Mouse (Mus musculus): ENCODE data around the gene Trim42. TPM values are rescaled to one million over a fixed set of nuclear protein-coding genes. Genes with fewer than 3 reads are reported as not detected.

The Trim42 gene
- total RNA-seq (2017) = not detected in 3 replicates

- ATAC-seq (replicated peaks; ENCODE audit: insufficient number of reproducible peaks, low FRiP score, low TSS enrichment, poor library complexity, severe bottlenecking) = no peak
Measured at GRCm38 (mm10) chr9:97369591-97369990, at the start of gene Trim42. Trim42 (minus strand) TSS chr9:97369958.

DNA sequence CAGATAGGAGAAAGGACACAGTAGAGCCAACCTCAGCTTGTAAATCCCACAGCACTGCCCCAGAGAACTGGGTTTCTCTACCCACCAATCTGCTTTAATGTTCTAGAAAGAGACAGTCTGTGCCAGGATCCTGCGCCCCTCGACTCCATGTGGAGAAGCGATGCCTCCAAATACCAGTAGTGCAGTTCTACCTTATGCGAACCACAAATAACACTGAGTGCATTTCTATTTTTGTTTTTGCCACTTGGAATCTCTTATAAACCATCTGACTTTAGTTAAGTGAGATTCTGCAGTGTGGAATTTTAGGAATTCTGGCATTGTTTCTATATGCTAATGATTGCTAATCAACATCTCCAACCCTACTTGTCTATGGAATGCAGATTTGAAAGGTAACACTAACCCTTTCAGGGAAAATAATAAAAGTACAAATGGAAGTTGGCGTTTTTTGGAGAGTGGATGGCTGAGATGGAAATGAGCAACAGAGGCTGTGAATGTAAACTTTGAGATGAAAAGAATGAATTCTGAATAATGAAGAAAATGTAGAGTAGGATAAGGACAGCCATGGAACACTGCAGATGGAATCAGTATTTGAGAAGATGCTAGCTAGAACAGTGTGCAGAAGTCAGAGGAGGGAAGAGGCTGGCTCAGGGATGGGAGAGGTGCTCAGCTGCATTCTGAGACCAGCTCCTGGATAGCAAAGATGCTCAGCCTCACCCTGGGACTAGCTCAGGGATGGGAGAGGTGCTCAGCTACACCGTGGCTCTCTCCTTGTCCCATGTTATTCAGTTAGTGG lies 45.3 kb upstream of the Trim42 start:
- ATAC-seq (replicated peaks; ENCODE audit: insufficient number of reproducible peaks, low FRiP score, low TSS enrichment, poor library complexity, severe bottlenecking) = no peak

DNA sequence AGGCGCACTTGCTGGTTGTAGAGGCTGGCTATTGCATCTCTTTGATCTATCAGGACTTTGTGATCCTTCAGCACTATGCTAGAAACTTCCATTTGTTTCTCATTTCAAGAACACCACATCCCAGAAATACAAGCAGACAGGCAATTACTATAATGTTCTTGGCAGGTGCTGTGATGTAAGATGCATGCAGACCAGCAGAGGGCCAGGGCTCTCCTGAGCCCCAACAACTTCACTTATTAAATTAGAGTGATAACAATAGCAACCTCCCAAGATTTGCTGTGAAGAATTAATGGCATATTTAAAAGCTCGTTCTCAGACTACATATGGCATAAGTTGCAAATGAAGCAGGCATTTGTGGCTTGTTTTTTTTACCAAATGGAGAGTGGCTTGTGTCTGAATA lies 38.4 kb upstream of the Trim42 start:
- ATAC-seq (replicated peaks; ENCODE audit: insufficient number of reproducible peaks, low FRiP score, low TSS enrichment, poor library complexity, severe bottlenecking) = no peak

- no peak for ATAC-seq (replicated peaks; ENCODE audit: insufficient number of reproducible peaks, low FRiP score, low TSS enrichment, poor library complexity, severe bottlenecking)
Measured at GRCm38 (mm10) chr9:97356441-97356840, 13.3 kb downstream of the Trim42 start.

- no peak for ATAC-seq (replicated peaks; ENCODE audit: insufficient number of reproducible peaks, low FRiP score, low TSS enrichment, poor library complexity, severe bottlenecking)
Measured at GRCm38 (mm10) chr9:97344767-97345297, 24.9 kb downstream of the Trim42 start.

DNA sequence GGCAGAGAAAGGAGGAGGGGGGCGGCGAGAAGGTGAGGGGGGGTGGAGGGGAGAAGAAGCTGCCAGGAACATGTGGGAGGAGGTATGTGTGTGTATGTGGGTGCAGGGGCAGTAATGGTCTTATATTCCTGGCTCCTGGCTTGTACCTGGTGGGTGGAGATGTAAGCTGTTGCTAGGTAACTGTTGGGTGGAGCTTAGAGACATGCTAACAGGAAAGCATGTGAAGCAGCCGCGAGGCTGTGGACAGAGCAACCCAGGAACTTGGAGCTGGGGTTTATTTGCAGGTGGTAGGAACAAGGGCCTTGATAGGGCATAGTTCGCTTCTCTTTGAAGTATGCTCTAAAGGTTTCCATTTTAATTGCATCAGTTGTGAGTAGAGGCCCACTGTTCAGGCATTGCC lies 28.0 kb downstream of the Trim42 start:
- no peak for ATAC-seq (replicated peaks; ENCODE audit: insufficient number of reproducible peaks, low FRiP score, low TSS enrichment, poor library complexity, severe bottlenecking)

DNA sequence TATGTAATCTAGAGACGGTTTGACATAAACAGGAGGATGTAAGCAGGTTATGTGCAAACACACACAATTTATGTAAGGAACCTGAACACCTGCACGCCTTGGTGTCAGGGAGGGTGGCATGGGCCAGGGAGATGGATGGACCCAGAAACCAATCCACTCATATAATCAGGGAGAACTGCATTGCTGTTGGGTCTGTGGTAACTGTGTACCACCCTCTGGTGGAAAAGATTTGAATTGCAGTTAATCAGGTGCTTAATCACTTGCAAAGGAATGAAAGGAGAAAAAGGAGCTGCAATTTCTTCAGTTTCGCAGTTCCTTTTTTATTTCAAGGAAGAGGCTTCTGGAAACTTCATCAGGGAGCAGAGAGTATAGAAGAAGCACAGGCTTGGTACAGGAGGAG lies 46.9 kb downstream of the Trim42 start:
- no peak for ATAC-seq (replicated peaks; ENCODE audit: insufficient number of reproducible peaks, low FRiP score, low TSS enrichment, poor library complexity, severe bottlenecking)

DNA sequence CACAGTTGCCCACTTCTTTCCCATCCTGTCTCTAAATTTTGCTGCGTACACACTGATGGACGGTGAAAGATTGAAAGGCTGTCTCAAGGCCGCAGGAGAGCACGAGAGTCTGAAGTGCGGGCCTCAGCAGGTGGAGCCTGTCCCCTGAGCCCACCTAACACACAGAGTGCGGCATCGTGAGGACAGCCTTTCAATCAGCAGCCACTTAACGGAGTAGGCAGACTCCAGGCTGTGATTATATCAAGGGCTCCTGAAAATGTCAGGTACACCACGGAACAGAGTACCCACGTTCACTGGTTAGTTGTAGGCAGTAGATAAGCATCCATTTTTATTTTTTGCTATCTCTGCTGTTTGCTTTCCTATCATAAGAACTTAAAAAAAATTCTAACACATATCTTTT lies 47.6 kb downstream of the Trim42 start:
- ATAC-seq (replicated peaks; ENCODE audit: insufficient number of reproducible peaks, low FRiP score, low TSS enrichment, poor library complexity, severe bottlenecking) = no peak

GRCm38 (mm10) chr9:97315421-97316055 lies 54.2 kb downstream of the Trim42 start:
- ATAC-seq (replicated peaks; ENCODE audit: insufficient number of reproducible peaks, low FRiP score, low TSS enrichment, poor library complexity, severe bottlenecking) = no peak

- ATAC-seq (replicated peaks; ENCODE audit: insufficient number of reproducible peaks, low FRiP score, low TSS enrichment, poor library complexity, severe bottlenecking) = no peak
Measured at GRCm38 (mm10) chr9:97311614-97312013, 58.1 kb downstream of the Trim42 start.

GRCm38 (mm10) chr9:97309509-97310053 lies 60.2 kb downstream of the Trim42 start:
- no peak for ATAC-seq (replicated peaks; ENCODE audit: insufficient number of reproducible peaks, low FRiP score, low TSS enrichment, poor library complexity, severe bottlenecking)

DNA sequence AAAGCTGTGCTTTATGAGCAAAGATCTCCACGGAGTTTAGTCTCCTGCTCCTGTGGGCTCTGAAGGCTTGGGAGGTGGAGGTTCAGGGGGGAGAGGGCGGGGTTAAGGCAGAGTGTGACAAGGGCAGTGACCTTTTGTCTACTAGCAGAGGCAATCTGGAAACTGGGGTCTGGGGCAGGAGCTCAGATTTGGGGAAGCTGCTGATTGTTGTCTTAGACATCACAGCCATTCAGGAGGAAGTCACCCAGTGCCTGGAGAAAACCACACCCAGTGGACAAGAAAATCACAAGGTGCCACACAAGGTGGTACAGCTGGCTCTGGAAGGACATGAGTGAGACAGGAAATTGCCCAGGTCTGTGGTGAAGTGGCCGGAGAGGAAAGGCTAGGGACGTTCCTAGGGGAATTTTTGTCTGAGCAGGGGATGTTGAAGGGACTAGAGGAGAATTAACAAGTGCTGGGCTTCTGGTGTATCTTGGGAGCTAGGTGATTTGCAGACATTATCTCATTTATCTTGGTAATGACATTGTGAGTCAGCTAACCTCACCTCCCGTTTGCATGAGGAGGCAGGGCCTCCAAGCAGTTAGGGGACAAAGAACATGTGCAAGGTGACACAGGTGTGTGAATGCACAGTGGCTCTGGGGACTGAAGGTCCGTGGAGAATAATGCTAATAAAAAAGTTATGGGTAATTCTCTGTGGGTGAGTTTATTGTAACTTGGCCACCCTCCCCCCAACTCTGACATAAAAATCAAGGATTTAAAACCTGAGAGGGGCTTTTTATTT lies 61.9 kb downstream of the Trim42 start:
- peak; percentile 40; the same call in 1 of the 2 replicates for ATAC-seq (replicated peaks; ENCODE audit: insufficient number of reproducible peaks, low FRiP score, low TSS enrichment, poor library complexity, severe bottlenecking)
